Mouse (Mus musculus) lung, postnatal 0 days (tissue): ENCODE data around the gene Cct4.

Experiments
- CTCF ChIP-seq: IDR thresholded peaks from 2 replicates; pipeline ENCODE4 v1.5.1; 2016; ENCODE audit warnings: antibody characterized with exemption, mild to moderate bottlenecking
- EP300 ChIP-seq: IDR thresholded peaks from 2 replicates; pipeline ENCODE4 v1.6.1; 2016; ENCODE audit warnings: antibody characterized with exemption, mild to moderate bottlenecking, control low read depth

DNA sequence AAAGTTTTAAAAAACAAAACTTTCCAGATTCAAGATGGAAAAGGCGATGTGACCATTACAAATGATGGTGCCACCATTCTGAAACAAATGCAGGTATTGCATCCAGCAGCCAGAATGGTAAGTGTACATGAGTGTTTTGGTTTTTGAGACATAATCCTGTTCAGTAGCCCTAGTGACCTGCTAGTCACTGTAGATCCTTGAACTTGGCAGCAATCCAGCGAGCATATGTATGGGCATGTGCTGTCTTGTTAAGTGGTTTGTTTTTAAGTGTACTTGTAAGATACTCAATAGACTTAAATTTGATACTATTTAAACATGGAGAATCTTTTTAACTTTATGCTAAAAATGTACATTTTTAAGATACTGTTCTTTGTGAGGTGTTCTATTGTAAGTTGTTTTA is 4.0 kb downstream of the Cct4 start:
- TF ChIP-seq CTCF, result no peak
- no peak for TF ChIP-seq EP300
